Comparison of ENCODE assay signal across 36 mouse cellular contexts in genomic region chr11:56320293-56320692, GRCm38 (mm10).
"Had no signal": no experiment of that assay in that cellular context is flagged by ENCODE, and none has a peak within 500 bp of the region (broad histone marks: within the 10 kb centered on the region; RNA-seq: fewer than 3 reads in every experiment).

No protein-coding gene starts in this region.

- H3K9ac ChIP-seq: heart, embryonic 12.5 days; heart, embryonic 13.5 days; heart, embryonic 15.5 days; hindbrain, embryonic 12.5 days; hindbrain, embryonic 13.5 days; hindbrain, embryonic 14.5 days; hindbrain, embryonic 15.5 days; intestine, embryonic 15.5 days; kidney, embryonic 15.5 days had no signal

- H3K27ac ChIP-seq: heart, adult 2 months; heart, embryonic 10.5 days; heart, embryonic 13.5 days; heart, embryonic 15.5 days; hindbrain, embryonic 10.5 days; hindbrain, embryonic 12.5 days; hindbrain, embryonic 13.5 days; hindbrain, embryonic 14.5 days; hindbrain, embryonic 15.5 days; hindbrain, postnatal 0 days; intestine, embryonic 15.5 days; kidney, embryonic 15.5 days; kidney, postnatal 0 days; layer of hippocampus, adult 2 months had no signal

- H3K4me3 ChIP-seq: heart, adult 2 months; heart, embryonic 10.5 days; heart, embryonic 12.5 days; heart, embryonic 13.5 days; heart, embryonic 15.5 days; hindbrain, embryonic 10.5 days; hindbrain, embryonic 12.5 days; hindbrain, embryonic 13.5 days; hindbrain, embryonic 15.5 days; intestine, embryonic 15.5 days; kidney, embryonic 15.5 days; layer of hippocampus, adult 2 months had no signal

- H3K36me3 ChIP-seq: heart, embryonic 10.5 days; heart, embryonic 12.5 days; heart, embryonic 13.5 days; heart, embryonic 15.5 days; hindbrain, embryonic 10.5 days; hindbrain, embryonic 12.5 days; hindbrain, embryonic 13.5 days; hindbrain, embryonic 15.5 days; intestine, embryonic 15.5 days; kidney, embryonic 15.5 days had no signal

- H3K9me3 ChIP-seq: heart, embryonic 10.5 days; heart, embryonic 12.5 days; heart, embryonic 13.5 days; heart, embryonic 15.5 days; hindbrain, embryonic 10.5 days; hindbrain, embryonic 12.5 days; hindbrain, embryonic 13.5 days; hindbrain, embryonic 15.5 days; intestine, embryonic 15.5 days; kidney, embryonic 15.5 days had no signal

- ATAC-seq: hindbrain, embryonic 16.5 days; hindbrain, postnatal 0 days; inflammation-experienced regulatory T-cells, adult 6 months; intestine, embryonic 15.5 days; intestine, embryonic 16.5 days; intestine, postnatal 0 days had no signal

- DNase-seq: heart, adult 18-20 months; heart, adult 2 months; heart, postnatal 10 days; heart, postnatal 14 days; heart, postnatal 36 days; heart, postnatal 4 days; kidney, adult 11 months; kidney, adult 18-20 months; kidney, adult 2 months; kidney, adult 8-10 months; kidney, adult 9 months; kidney, postnatal 10 days; kidney, postnatal 14 days; kidney, postnatal 25 days; kidney, postnatal 36 days; kidney, postnatal 4 days; layer of hippocampus, adult 9-11 months had no signal

- H3K4me2 ChIP-seq: heart, embryonic 11.5 days; heart, embryonic 12.5 days; heart, embryonic 13.5 days; heart, embryonic 15.5 days; hindbrain, embryonic 12.5 days; hindbrain, embryonic 13.5 days; hindbrain, embryonic 14.5 days; hindbrain, embryonic 15.5 days; intestine, embryonic 15.5 days; kidney, embryonic 15.5 days had no signal

- H3K4me1 ChIP-seq: heart, embryonic 10.5 days; heart, embryonic 12.5 days; heart, embryonic 15.5 days; hindbrain, embryonic 10.5 days; hindbrain, embryonic 12.5 days; hindbrain, embryonic 13.5 days; hindbrain, embryonic 15.5 days; intestine, embryonic 15.5 days; kidney, embryonic 15.5 days had no signal

- H3K27me3 ChIP-seq: heart, embryonic 12.5 days; heart, embryonic 13.5 days; heart, embryonic 15.5 days; hindbrain, embryonic 12.5 days; hindbrain, embryonic 13.5 days; hindbrain, embryonic 15.5 days; intestine, embryonic 15.5 days; kidney, embryonic 15.5 days had no signal
